Mouse (Mus musculus) liver, embryonic 14.5 days (tissue): ENCODE measurements around the gene Elovl5. TPM values are rescaled to one million over a fixed set of nuclear protein-coding genes. Genes with fewer than 3 reads are reported as not detected.

ENCODE experiments used
- ATAC-seq: fragments of 200-750 bp; cut with Nextera tagmentation; 2 replicates; pipeline ENCODE4 v1.8.0; 2017; ENCODE audit warnings: moderate number of reproducible peaks, mild to moderate bottlenecking, moderate library complexity; ENCODE audit not compliant: insufficient read depth
- DNase-seq, 3 experiments: peaks; one replicate each; pipeline ENCODE4 v3.0.0-alpha.2; 2012 to 2013; ENCODE audit warnings: low read depth in 3 of 3, low spot score in 3 of 3
- H3K27ac ChIP-seq: fragments of 300-500 bp; sonication (generic); 2 replicates; pipeline ENCODE4 v1.5.1; 2014; ENCODE audit warnings: moderate library complexity, mild to moderate bottlenecking, control low read depth, inconsistent platforms
- H3K27me3 ChIP-seq: fragments of 300-500 bp; sonication (generic); 2 replicates; pipeline ENCODE4 v1.6.1; 2014; ENCODE audit warnings: mild to moderate bottlenecking, low read length, moderate library complexity; ENCODE audit not compliant: control insufficient read depth, insufficient read depth
- H3K36me3 ChIP-seq: fragments of 300-500 bp; sonication (generic); replicated peaks from 2 replicates; pipeline ENCODE4 v1.6.1; 2014; ENCODE audit warnings: low read depth; ENCODE audit not compliant: control insufficient read depth, insufficient read depth
- H3K4me1 ChIP-seq, 2 experiments: fragments of 200-500 bp in 1 of 2; fragments of 300-500 bp in 1 of 2; sonication (generic) in 1 of 2; replicated peaks; 2 replicates each; pipeline ENCODE4 v1.6.1; 2012 to 2014; ENCODE audit warnings: antibody characterized with exemption in 1 of 2, inconsistent platforms in 1 of 2, low read length in 1 of 2; ENCODE audit not compliant: control insufficient read depth in 2 of 2, insufficient read depth in 2 of 2
- H3K4me2 ChIP-seq: fragments of 300-500 bp; sonication (generic); 2 replicates; pipeline ENCODE4 v1.6.1; 2014; ENCODE audit warnings: low read depth, mild to moderate bottlenecking, control low read depth, moderate library complexity
- H3K4me3 ChIP-seq, 2 experiments: fragments of 200-500 bp in 1 of 2; fragments of 300-500 bp in 1 of 2; sonication (generic) in 1 of 2; 2 replicates each; pipeline ENCODE4 v1.5.1; 2012 to 2014; ENCODE audit warnings: low read depth in 2 of 2, low read length in 2 of 2, mild to moderate bottlenecking in 2 of 2, control low read depth in 1 of 2, inconsistent platforms in 1 of 2, moderate library complexity in 1 of 2; ENCODE audit not compliant: insufficient read depth in 1 of 2
- H3K9ac ChIP-seq: fragments of 300-500 bp; sonication (generic); replicated peaks from 2 replicates; pipeline ENCODE4 v1.6.1; 2014; ENCODE audit warnings: mild to moderate bottlenecking, control low read depth, moderate library complexity
- H3K9me3 ChIP-seq: fragments of 300-500 bp; sonication (generic); 2 replicates; pipeline ENCODE4 v1.6.1; 2016; ENCODE audit warnings: low read length, mixed read lengths; ENCODE audit not compliant: control insufficient read depth
- CTCF ChIP-seq: IDR thresholded peaks from 2 replicates; pipeline ENCODE4 v1.5.1; 2016; ENCODE audit warnings: antibody characterized with exemption, low read depth, control low read depth
- EP300 ChIP-seq: IDR thresholded peaks from 2 replicates; pipeline ENCODE4 v1.6.1; 2016; ENCODE audit warnings: antibody characterized with exemption, low read depth
- WGBS: fragments of 180-500 bp; shearing (Covaris S2); extraction: QIAGEN DNeasy Blood & Tissue Kit; methylation state at CpG from one replicate; pipeline ENCODE4 v1.1.7; 2014; ENCODE audit not compliant: insufficient replicate concordance; 5-methylcytosine and 5-hydroxymethylcytosine counted together
- polyA plus RNA-seq, 2 experiments: library from polyadenylated mRNA; depleted of rRNA in 1 of 2; stranded (reverse) in 1 of 2; unstranded in 1 of 2; fragments of >200 nt; fragmentation: Nextera tagmentation in 1 of 2; extraction: Ambion mirVana in 1 of 2; gene quantifications; 2 replicates each; pipeline versions ENCODE4 v1.2.1 to v1.2.3; 2012 to 2014

The Elovl5 gene
- polyA plus RNA-seq, 2 experiments: 10.5 to 19.3 TPM

DNA sequence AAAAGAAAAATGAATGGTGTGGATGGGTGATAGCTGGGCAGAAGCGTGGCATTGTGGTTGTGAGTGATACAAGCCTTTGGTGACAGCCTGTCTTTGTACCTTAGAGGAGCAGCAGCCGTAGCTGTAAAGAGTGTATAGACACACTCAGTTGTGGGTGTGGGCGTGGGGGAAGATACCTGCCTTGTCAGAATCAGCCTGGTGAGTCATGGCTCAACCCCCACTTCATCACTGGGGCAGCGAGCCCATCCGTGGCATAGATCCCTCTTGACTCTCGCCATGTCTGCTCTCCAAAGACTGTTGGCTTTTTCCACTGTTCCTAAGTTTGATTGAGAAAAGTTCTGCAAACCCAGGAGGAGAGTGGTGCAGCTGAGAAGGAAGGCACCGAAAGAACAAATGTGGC lies 37.3 kb downstream of the Elovl5 start:
- DNase-seq: no peak

DNA sequence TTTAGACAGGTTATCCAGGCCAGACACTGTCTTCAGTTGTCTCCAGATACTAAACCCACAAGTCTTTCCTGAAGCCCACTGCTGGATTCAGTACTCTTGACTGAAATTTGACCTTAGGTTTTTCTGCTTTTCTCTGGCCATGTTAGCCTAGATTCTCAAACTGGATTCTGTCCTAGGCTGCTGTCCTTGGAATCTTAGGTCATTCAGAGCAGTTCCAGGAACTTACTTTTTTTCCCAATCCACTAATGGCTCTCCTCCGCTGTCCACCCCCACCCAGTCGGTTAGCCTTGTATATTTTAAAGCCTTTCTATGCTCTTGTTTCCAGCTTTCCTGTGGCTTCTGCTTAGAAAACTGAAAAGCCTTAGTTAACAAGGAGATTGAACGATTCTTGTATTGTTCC lies 37.8 kb downstream of the Elovl5 start:
- 79% methylated on average over 3 of the region's 3 CpGs for WGBS
- Histone ChIP-seq H3K4me2 (no peak overlapping the region), H3K9ac (no peak overlapping the region), H3K4me1 (peaks cover 0 to 8% of the 10 kb centered on the region in 2 experiments; a peak in 2 of 4 replicates), H3K27ac (no peak overlapping the region), H3K4me3 (no peak overlapping the region), H3K9me3 (no peaks in the 10 kb centered on the region), H3K36me3 (no peaks in the 10 kb centered on the region), H3K27me3 (no peaks in the 10 kb centered on the region)
- no peak for ATAC-seq
- TF ChIP-seq EP300 (no peak), CTCF (no peak)
- DNase-seq: no peak

More for the DNA sequence above, 37.3 kb downstream of the Elovl5 start:
- Histone ChIP-seq H3K36me3 (no peaks in the 10 kb centered on the region), H3K4me2 (no peak overlapping the region), H3K9ac (no peak overlapping the region), H3K27ac (no peak overlapping the region), H3K9me3 (no peaks in the 10 kb centered on the region), H3K4me3 (no peak overlapping the region), H3K27me3 (no peaks in the 10 kb centered on the region), H3K4me1 (peaks cover 0 to 8% of the 10 kb centered on the region in 2 experiments; a peak in 2 of 4 replicates)
- WGBS: 58% methylated on average over 7 of the region's 7 CpGs
- ATAC-seq: no peak
- TF ChIP-seq EP300 (no peak), CTCF (no peak)

DNA sequence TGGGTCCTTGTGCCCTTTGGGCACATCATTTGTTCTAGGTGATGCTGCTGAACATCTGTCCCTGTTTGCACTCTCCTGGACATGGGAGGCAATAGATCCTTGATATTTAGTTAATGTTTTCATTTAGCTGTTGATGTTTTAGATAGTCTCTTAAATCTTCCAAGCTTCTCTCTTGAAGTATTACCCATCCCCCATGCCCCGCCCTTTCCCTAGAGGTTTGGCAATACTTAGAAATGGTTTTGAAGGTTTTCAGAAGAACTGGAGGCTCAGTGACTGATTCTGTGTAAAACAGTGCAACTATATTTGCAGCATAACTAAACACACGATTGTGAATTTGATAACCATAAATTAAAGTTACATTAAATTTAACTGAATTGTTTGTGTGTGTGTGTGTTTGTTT lies 38.3 kb downstream of the Elovl5 start:
- WGBS: 48% methylated on average over 2 of the region's 2 CpGs
- ATAC-seq: no peak

DNA sequence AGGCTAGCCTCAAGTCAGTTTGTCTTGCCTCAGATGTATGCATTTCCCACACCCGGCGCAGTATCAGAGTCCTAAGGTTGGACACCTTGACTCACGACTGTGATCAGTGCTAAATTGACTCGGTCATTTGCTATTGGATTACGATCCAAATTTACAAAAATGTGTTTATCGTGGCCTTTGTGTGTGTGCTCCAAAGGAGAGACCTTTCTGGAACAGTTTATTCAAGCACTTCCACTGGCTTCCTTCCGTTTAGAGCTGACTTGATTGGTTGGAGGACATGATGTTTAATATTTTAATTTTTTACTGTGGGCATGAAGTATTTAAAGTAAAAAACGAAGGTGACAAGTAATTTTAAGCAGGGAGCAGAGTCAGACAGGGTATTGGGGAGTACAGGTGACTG lies 38.8 kb downstream of the Elovl5 start:
- 69% methylated on average over 8 of the region's 8 CpGs for WGBS
- no peaks in the 10 kb centered on the region for H3K9me3 ChIP-seq
- no peak overlapping the region for H3K4me3 ChIP-seq
- H3K4me2 ChIP-seq: no peak overlapping the region
- no peaks in the 10 kb centered on the region; the same call in 1 of the 2 replicates for H3K36me3 ChIP-seq
- peaks cover 0 to 8% of the 10 kb centered on the region in 2 experiments; a peak in 2 of 4 replicates for H3K4me1 ChIP-seq
- H3K27ac ChIP-seq: no peak overlapping the region
- H3K27me3 ChIP-seq: no peaks in the 10 kb centered on the region
- TF ChIP-seq EP300: no peak
- no peak for TF ChIP-seq CTCF
- no peak overlapping the region for H3K9ac ChIP-seq
- ATAC-seq: no peak
- no peak for DNase-seq

More for the DNA sequence above, 38.3 kb downstream of the Elovl5 start:
- H3K9ac ChIP-seq: no peak overlapping the region
- no peak for TF ChIP-seq EP300
- no peak for TF ChIP-seq CTCF
- H3K27me3 ChIP-seq: no peaks in the 10 kb centered on the region
- H3K4me2 ChIP-seq: no peak overlapping the region
- H3K4me1 ChIP-seq: peaks cover 0 to 8% of the 10 kb centered on the region in 2 experiments; a peak in 2 of 4 replicates
- no peaks in the 10 kb centered on the region for H3K9me3 ChIP-seq
- H3K27ac ChIP-seq: no peak overlapping the region
- H3K36me3 ChIP-seq: no peaks in the 10 kb centered on the region
- no peak for DNase-seq
- no peak overlapping the region for H3K4me3 ChIP-seq

DNA sequence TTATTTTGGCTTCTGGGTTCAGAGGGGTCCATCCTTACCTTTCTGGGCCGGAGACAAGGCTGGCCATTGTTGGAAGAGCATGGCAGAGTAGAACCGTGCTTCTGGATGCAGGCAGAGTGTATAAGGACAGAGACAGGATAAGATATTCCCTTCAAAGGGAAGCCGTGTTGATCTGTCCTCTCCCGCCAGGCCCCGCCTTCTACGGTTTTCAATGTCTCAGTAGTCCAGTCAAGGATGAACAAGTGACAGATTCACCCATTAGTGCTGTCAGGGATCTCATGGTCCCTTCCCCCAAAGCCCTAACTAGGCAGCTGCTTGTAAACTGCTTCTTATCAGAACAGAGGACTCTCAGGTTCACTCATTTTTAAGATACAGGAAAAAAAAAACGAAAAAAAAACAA lies 41.2 kb downstream of the Elovl5 start:
- no peak overlapping the region for H3K27ac ChIP-seq
- no peaks in the 10 kb centered on the region for H3K27me3 ChIP-seq
- no peak for TF ChIP-seq CTCF
- no peak for TF ChIP-seq EP300
- no peaks in the 10 kb centered on the region; the same call in 1 of the 2 replicates for H3K36me3 ChIP-seq
- WGBS: 67% methylated on average over 7 of the region's 7 CpGs
- H3K4me2 ChIP-seq: no peak overlapping the region
- peaks cover 0 to 8% of the 10 kb centered on the region in 2 experiments; a peak in 2 of 4 replicates for H3K4me1 ChIP-seq
- no peak for ATAC-seq
- H3K4me3 ChIP-seq: no peak overlapping the region
- no peaks in the 10 kb centered on the region for H3K9me3 ChIP-seq
- no peak for DNase-seq
- no peak overlapping the region for H3K9ac ChIP-seq
